Mouse (Mus musculus) bone marrow, adult 2 months (tissue): Measurements from ENCODE around the gene Kcna3.

Source experiments
- CTCF ChIP-seq: fragments of 200-500 bp; IDR thresholded peaks from 2 replicates; pipeline ENCODE4 v1.5.1; 2011; ENCODE audit warnings: low read length, control low read depth; ENCODE audit not compliant: control insufficient read depth, insufficient read depth
- POLR2A ChIP-seq: fragments of 200-500 bp; IDR thresholded peaks from 2 replicates; pipeline ENCODE4 v1.6.1; 2011; ENCODE audit warnings: low read depth, mild to moderate bottlenecking, control low read depth, low read length, borderline replicate concordance; ENCODE audit not compliant: control insufficient read depth

DNA sequence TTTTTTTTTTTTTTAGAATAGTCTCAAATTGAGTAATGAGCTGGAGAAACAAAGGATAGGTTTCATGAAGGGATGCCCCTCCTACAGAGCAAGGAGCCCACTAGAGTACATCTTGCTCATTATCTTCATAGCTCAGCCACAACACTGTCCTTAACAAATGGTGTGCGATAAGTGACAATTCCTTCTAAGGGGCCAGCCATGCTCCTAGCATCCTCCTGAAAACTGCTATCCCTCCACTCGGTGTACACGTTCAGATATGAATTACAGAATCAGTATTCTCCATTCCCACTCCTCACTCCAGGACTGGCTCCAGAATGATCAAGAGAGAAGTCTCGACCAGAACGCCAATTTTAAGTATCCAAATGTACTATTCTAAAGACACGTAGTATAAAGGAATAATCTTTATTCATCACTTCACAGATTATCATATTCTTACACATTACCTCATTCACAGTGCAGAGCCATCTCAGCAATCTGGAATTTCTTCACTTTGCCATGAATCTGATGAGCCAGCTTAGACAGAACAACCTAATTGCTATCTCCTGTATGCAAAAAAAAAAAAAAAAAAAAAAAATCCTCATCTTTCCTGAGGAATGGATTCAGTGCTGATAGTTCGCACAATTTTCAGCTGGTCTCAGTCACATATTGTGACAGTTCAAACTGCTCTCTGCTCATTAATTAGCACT lies 30.3 kb downstream of the Kcna3 start:
- TF ChIP-seq CTCF (no peak), POLR2A (no peak)
